Mouse (Mus musculus) heart, postnatal 25 days (tissue): Measurements from ENCODE around the gene Lemd1. TPM values are rescaled to one million over a fixed set of nuclear protein-coding genes. Genes with fewer than 3 reads are reported as not detected.

Experiments used
- DNase-seq: peaks from one replicate; pipeline ENCODE4 v3.0.0; 2022; ENCODE audit warnings: low spot score
- intact Hi-C: fragments of 180-260 bp; cut with DNase I; formaldehyde crosslinking; loops from one replicate; pipeline ENCODE4 v1.15.1; 2025
- total RNA-seq, 2 experiments: library from RNA; stranded (reverse); gene quantifications; 2 replicates each; pipeline ENCODE4 v1.2.3; 2021

Gene Lemd1
- not detected for total RNA-seq

DNA sequence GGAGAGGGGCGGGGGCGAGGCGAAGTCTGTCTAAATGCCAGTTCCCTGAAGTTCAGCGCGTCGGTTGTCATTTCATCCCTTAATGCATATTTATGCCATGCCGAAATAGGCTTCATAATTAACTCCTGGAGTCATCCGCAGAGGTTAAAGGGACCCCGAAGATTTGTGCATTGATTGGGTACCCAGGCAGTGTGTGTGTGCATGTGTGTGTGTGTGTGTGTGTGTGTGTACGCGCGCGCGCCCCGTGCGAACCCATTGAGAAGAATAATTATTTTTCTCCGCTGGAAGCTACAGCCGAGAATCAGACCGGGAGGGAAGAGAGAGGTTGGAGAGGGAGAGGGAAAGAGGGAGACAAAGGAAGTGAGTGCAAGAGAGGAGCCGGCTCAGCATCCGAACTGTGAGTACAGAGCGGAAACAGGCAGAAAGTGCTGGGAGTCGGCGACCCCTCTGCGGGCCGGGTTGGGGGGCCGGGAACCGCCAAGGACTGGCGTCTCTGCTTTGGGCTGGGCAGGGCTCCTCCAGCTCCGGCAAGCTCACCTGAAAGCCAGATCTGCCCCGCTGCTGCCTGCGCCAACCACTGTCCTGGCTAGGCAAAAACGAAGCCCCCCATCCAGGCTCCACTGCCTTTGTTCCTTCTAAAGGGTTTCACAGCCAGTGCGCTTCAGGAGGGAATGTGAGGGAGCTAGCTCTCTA is at the start of gene Lemd1, which contains the start of gene AC124108.1:
Gene Lemd1, plus strand, starts transcription at position 339 of the 693 bp plus-strand sequence.
Gene AC124108.1, plus strand, starts transcription at position 365 of the 693 bp plus-strand sequence.
- intact Hi-C loops: no loop called here

DNA sequence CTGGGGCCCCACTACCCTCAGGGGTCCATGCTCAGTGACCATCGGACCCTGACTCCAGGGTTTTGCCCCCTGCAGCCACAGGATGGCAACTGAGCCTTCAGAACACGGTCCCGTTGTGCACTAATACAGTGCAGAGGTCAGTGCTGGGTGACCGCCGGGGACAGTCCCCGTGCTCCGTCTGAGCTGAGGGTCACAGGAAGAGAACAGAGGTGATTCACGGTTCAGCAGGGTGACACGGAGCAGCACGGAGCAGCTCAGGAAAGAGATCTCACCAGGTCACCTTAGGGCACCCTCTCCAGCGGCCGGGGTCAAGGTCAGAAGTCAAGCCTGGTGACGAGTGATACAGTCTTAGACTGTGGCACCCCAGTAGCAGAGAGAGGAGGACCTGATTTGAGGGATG is 49.5 kb upstream of the Lemd1 start:
- intact Hi-C loops: no loop called here

More for the DNA sequence above, at the start of gene Lemd1, which contains the start of gene AC124108.1:
- no peak for DNase-seq

DNA sequence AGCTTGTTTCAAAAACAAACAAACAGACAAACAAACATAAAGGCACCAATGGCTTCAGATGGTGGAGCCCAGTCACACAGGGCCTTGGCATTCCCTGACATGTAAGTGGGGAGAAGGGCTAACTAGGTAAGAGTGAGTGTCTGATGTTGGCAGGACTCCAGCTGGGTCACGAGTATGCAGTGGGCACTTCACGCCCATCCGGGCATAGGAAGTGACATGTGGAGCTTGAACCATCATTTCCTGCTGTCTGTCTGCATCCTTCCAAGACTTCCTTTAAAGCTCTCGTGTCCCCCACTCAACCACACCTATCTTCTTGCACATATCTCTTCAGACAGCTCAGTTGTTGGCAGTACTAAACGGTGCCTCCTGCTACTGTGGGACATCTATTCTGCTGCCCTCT is 48.2 kb upstream of the Lemd1 start:
- DNase-seq: no peak
- intact Hi-C loops: no loop called here

More for the DNA sequence above, 49.5 kb upstream of the Lemd1 start:
- DNase-seq: no peak

DNA sequence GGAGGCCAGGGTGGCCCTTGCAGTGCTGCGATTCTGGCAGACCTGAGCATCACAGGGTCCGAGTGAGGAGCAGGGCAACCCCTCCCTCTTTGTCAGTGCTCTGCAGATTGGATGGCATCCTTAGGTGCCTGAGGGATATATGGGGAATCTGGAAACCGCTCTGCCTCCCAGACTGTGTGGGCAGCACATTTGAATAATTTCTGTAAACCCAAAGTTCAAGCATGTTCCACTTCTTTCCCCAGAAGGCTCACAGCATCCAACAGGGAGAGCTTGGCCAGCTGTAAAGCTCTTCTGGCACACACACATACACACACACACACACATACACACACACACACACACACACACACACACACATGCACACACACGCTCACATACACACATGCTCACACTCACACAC is 47.5 kb upstream of the Lemd1 start:
- intact Hi-C loops: no loop called here
- DNase-seq: no peak

DNA sequence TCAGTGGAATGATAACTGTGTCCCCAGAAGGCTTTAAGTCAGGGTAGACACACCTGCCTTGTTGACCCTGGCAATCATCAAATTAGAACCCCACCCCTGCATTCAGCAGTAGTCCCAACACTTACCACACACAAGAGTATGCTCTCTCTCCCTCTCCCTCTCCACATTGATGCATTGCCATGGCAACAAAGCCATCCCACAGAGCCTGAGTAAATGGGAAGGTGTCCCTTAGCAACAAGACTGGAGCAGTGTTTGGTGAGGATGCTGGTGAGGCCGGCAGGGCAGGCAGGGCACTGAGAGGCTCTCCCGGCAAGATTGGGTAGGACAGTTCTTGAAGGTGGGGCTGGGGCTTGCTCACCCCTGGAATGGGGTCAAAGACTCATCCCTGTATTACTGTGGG is 47.0 kb upstream of the Lemd1 start:
- no peak for DNase-seq
- intact Hi-C loops: no loop called here

DNA sequence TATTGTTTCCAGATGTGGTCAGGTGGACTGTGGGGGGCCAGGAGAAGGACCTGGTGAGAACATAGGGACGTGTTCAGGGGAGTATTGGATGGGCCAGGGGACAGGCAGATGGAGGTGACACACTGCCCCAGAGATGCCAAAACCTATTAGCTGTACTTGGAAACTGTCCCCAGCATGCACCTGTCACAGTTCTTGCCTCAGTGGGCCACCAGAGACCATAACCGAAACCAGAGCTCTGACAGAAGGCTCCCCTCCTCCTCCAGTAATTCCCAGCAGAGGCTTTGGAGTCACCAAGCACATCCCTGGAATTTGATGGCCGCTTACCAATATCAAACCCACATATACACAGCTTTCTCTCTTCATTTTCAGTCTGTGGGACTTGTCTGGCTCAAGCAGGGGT is 46.4 kb upstream of the Lemd1 start:
- intact Hi-C loops: no loop called here
- no peak for DNase-seq

DNA sequence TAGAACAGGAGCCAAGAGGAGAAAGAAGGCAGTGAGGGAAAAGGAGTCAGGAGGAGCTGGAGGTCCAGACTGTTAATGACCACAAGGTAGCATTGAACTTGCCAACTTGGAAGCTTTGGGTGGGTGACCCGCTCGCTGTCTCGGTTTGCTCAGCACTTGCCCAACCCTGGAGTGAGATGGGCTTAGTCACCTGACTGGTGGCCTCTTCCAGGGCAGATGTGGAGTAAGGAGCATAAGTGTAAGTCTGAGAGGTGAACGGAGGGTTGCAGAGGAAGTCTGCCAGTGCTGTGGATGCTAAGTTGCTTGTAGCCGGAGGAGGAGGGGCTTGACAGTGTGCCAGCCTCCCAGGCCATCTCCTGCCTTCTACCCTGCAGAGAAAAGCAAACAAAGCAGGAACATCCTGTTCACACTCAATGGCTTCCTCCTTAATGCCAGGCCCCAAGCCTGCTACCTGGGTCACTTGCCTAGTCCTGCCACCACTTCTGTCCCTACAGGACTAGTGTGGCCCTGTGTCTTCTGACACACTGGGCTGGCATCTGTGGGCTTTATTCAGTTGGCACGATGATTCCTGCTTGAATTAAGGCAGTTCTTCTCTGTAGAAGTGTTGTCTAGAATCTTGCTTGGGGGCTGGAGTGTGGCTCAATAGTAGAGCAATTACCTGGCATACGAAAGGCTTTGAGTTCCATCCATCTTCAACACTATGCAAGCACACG is 45.1 kb upstream of the Lemd1 start:
- intact Hi-C loops: no loop called here
- DNase-seq: no peak

DNA sequence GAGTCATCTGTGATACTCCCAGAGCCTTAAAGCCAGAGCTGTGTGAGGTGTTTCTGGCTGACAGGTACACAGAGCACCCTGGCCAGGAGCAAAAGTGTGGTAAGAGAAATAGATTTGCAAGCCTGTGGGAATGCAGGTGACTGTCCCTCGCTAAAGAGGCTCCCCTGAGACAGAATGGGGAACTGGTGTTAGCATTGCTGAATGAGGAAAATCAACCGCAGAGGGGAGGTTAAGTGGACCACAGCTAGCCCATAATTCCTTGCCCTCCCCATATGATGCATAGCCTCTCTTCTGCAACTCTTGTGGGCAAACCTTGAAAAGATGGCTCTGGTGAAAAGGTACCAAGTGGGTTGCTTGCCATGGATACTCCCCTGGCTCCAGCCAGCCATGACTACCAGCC is 41.8 kb upstream of the Lemd1 start:
- intact Hi-C loops: no loop called here
- no peak for DNase-seq

DNA sequence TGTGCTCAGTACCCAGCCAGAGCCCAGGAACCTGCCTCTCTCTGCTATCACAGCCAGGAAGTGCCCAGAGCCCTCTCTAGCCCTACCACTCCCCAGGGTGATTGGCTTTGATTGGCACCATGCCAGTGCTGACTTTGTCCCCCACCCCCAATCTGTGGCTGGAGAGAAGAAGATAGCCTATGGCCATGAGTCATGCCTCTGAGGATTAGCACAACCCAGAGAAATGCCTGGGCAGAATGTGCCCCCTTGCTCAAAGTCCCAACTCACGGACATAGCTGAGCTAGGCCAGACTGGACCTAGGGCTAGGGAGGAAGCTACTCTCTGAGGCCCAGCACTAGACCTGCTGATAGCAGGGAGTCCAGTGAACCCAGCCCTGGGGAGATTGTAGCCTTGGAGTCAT is 41.1 kb upstream of the Lemd1 start:
- intact Hi-C loops: no loop called here
- no peak for DNase-seq

DNA sequence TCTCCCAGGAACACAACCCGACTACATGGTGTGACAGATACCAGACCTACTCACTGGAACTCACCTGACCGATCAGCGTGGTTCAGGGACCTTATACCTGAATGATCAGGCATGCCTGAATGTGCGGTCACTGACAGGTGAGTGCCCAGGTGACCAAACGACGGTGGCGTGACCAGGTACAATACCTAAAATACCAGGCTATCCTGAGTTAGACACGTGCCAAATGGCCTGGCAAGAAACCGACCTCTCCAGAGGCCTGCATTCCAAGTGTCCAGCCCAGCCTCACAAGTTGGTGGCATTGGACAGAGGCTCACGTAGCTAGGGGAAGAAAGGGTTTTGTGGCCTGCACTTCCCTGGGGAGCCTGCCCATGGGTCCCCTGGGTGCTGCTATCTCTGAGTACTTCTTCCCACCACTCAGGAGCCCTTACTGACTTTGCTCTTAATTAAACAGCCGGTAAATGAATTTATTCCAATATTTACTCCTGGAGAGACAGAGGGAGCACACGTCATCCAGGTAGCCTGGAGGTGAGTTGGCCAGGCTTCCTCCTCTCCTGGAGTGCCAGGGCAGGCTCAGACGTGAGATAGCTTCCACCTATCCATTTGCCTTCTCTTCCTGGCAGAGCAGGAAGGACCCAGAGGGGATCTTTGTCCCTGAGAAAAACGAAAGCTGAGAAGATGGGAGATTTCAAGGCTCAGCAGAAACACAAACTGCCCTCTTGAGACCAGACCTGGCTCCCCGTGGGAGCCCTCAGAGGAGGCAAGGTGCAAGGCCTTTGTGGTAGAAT is 40.2 kb upstream of the Lemd1 start:
- intact Hi-C loops: no loop called here
- DNase-seq: no peak

DNA sequence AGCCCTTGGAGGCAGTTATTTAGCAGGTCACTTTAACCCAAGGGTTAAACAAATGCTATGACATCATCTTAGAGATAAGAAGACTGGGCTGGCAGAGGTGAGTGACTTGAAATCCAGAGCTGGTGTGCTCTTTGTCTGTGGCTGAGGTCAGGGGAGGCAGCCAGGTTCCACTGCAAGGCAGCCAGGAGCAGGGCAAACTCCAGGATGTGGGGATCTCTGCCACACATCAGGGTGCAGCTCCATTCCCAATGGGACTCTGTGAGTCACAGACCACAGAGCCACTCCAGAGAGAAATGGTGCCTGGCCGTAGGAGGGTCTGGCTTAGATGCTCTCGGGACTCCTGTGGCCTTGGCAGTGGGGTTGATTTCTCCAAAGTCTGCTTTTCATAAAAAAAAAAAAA is 39.3 kb upstream of the Lemd1 start:
- intact Hi-C loops: no loop called here
- no peak for DNase-seq

DNA sequence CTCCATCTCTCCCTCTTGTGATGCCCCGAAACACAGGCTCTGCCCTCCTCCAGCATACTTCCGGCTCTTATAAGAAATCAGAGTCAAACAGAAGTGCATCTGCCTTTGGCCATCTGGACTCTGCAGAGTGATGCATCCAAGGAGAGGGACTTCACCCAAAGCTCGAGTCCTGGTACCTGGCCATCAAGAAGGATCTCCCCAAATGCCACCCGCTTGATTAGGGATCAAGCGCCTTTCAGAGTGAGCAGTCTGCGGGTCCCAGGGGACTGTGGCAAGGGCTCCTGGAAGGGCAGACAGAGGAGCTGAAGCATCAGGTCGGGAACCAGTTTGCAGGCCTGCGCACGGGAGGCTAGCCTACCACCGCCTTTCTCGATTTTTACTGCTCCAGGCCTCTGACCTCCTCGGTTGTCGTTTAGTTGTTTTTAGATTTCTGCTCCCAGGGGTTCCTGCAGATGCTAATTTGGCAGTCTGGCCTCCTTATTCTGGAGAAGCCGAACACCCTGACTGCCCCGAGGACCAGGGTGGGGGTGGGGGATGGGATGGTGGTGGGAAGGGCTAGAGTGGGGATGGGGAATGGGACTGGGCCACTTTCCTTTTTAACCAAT is 38.0 kb upstream of the Lemd1 start:
- DNase-seq: no peak
- intact Hi-C loops: no loop called here

DNA sequence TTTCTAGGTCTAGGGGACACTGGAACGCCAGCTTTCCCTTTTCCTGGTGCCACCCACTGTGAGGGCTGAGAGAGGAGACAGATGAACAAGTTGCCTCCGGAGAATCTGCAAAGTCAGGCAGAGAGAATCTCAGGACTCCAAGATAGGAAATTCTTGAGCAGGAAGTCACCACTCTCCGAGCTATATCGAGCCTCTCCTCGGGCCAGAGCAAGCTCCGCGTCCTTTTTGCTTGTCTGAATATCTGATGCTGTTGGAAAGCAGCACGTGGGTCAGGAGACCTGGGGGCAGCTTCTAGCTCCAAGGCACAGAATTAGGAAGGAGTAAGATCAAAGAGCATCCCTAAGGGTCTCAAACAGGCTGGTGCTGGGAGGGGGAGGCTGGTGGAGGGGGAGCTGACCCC is 37.5 kb upstream of the Lemd1 start:
- no peak for DNase-seq
- intact Hi-C loops: no loop called here

DNA sequence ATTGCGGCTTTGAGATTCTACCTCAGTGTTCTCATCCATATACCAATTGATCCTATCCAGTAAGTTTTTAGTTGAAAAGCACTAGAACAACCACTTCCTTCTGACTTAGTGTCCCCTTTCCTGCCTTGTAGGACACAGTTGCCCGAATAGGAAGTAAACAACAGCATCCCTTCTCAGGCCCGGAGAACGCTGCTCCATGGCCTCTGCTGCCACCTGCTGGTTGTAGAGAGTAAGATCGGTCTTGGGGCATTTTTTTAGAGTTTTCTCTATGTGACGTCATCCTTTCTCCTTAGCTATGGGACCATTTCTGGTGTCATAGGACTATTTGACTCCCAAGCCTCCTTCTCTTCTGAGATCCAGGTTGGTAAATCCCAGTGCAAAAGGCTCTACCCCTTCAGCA is 35.5 kb upstream of the Lemd1 start:
- DNase-seq: peak; percentile 55
- intact Hi-C loops: loop anchor here (1.0 to 5.0 kb wide), 4 partner anchors 34 to 199 kb away; no protein-coding TSS in a partner anchor

DNA sequence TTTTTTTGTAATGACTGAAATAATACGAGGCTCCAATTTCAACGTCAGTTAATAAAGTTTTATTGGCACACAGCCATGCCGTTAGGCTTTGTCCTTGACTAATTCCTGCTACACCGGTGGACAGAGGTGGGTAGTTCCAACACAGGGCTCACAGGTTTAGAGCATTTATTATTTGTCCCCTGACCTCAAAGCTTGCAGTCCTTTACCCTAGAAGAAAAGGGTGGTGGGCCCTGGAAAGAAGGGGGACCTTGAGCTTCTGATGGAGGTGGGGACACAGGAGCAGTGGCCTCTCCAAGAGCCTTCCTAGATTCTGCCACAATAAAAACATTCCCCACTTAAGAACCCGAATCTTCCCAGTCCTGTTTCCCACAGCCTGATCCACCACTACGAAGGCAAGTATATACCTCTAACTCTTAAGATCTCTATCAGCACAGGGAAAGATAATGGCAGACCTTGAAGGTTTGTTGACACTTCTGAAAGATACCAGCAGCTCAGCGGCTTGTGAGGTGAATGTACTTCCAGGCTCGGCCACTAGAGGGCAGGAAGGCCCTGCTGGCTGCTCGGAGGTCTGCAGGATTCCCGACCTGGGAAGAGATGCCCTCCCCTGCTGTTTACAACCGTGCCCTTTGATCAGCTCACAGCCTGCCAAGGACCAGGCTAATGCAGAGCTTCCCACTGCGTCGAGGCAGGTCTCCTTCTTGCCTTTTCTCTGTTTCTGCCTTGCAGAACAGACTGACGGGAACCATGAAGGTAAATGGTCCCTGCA is 34.0 kb upstream of the Lemd1 start:
- DNase-seq: no peak
- intact Hi-C loops: loop anchor here (1.0 to 5.0 kb wide), 4 partner anchors 80 to 198 kb away; no protein-coding TSS in a partner anchor

DNA sequence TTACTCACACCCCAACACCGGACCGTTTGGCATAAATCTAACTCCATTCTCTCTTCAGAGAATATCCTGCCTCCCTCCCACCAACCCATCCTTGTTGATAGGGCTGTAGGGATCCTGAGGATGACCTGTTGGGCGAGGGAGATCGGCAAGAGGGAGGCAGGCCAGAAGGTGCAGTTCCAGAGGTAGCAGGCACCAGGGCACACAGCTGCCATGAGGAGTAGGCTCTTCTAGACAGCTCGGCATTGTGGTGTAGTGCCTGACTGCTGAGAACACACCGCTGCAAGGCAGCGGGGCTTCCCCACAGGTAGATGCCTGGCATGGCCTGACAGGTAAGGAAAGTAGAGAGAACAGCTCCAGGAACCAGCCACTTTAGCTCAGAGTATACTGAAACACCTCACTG is 33.4 kb upstream of the Lemd1 start:
- intact Hi-C loops: loop anchor here (1.0 to 5.0 kb wide), 4 partner anchors 79 to 197 kb away; no protein-coding TSS in a partner anchor

DNA sequence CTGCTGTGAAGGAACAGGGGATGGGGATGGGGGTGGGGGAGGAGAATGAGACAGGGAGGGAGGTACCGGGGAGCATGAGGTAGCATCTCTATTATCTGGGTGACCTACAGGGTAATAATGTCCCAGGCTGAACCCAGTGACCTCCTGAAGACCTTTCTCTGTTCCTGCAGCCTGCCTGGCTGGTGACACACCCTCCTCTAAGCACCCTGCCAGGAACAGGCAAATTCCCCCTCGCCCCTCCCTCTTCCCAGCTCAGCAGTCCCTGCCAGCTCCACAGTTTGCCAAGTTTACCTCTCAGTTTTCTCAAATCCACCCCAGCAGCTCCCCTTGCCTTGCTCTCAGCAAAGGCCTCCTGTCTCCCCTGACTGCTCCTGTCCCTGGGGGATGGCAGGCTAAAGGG is 32.5 kb upstream of the Lemd1 start:
- intact Hi-C loops: loop anchor here (5.0 kb wide), 2 partner anchors 149 to 176 kb away; no protein-coding TSS in a partner anchor
- no peak for DNase-seq

More for the DNA sequence above, 33.4 kb upstream of the Lemd1 start:
- no peak for DNase-seq

DNA sequence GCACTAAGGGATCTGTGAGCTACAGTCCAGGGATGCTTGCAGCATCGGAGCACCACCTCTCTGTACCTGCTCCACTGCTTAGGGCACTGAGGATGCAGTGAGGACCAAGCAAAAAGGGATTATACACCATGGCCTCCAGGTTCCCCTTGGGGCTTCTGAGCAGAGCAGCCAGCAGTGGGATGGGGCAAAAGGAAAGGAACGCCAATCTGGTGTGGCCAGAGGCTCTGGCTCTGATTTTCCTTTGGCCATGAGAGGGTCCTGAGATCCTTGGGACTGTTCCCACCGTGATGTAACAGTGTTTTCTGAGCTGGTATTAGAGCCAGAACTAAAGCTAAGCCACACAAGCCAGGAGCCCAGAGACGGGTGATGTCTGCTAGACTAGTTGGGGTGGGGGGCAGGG is 31.6 kb upstream of the Lemd1 start:
- intact Hi-C loops: loop anchor here (5.0 kb wide), 2 partner anchors 148 to 177 kb away; no protein-coding TSS in a partner anchor
- DNase-seq: no peak

DNA sequence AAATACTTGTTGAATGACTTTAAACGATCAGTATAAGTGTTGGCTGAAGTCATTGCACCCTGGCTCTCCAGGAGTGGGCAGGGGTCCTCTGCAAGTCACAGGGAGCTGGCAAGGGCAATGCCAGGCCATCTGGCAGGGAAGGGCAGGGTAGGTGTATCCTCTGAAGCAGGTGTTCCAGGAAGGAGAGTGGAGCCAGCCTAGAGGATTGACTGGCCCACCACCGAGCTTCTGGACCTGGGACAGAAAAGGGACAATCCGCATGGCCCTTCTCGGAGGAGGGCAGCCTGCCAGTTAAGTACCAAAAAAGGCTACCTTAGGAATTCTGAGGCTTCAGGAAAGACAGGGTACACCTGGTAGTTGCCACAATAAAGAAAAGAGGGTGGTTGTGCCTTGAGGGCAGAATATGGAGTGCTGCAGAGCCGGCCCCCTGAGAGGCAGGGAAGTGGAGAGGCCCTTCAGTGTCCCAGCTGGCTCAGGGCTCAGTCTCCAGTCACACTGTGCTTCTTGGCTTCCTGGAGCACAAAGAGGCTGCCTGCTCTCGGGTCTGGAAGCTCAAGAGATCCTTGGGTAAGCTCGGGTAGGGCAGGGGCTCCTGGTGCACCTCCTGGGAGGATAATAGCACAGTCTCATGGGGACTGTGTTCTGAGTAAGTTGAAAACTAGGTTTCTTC is 29.9 kb upstream of the Lemd1 start:
- DNase-seq: no peak
- intact Hi-C loops: no loop called here
